Mouse (Mus musculus) MEL (cell line): ENCODE results near the gene Tgtp2. TPM values are rescaled to one million over a fixed set of nuclear protein-coding genes. Genes with fewer than 3 reads are reported as not detected.

Experiments used
- DNase-seq: peaks from one replicate; pipeline ENCODE4 v3.0.0; 2011; ENCODE audit warnings: low read depth, low spot score
- H3K27ac ChIP-seq: 2 replicates; pipeline ENCODE4 v1.5.1; 2012; ENCODE audit warnings: low read depth, mild to moderate bottlenecking, control low read depth, low read length, moderate library complexity; ENCODE audit not compliant: control insufficient read depth
- H3K27me3 ChIP-seq, 2 experiments: fragments of 150-350 bp in 1 of 2; sonication (generic) in 1 of 2; 2 replicates each; pipeline ENCODE4 v1.6.1; 2012; ENCODE audit warnings: low read length in 2 of 2, mild to moderate bottlenecking in 2 of 2, improper control_type of control experiment in 1 of 2, moderate library complexity in 1 of 2; ENCODE audit not compliant: insufficient read depth in 2 of 2, control insufficient read depth in 1 of 2
- H3K36me3 ChIP-seq, 2 experiments: 2 replicates each; pipeline ENCODE4 v1.6.1; 2012 to 2014; ENCODE audit warnings: low read length in 2 of 2, improper control_type of control experiment in 1 of 2, inconsistent platforms in 1 of 2, mild to moderate bottlenecking in 1 of 2; ENCODE audit not compliant: insufficient read depth in 2 of 2, control insufficient read depth in 1 of 2
- H3K4me1 ChIP-seq, 2 experiments: fragments of 150-350 bp in 1 of 2; sonication (generic) in 1 of 2; 2 replicates each; pipeline ENCODE4 v1.6.1; 2012; ENCODE audit warnings: low read length in 2 of 2, improper control_type of control experiment in 1 of 2, mild to moderate bottlenecking in 1 of 2; ENCODE audit not compliant: insufficient read depth in 2 of 2, control insufficient read depth in 1 of 2
- H3K4me3 ChIP-seq, 2 experiments: fragments of 150-350 bp in 1 of 2; sonication (generic) in 1 of 2; 2 replicates each; pipeline ENCODE4 v1.5.1; 2012; ENCODE audit warnings: low read depth in 2 of 2, low read length in 2 of 2, mild to moderate bottlenecking in 2 of 2, moderate library complexity in 2 of 2, control low read depth in 1 of 2, improper control_type of control experiment in 1 of 2; ENCODE audit not compliant: control insufficient read depth in 1 of 2, insufficient read depth in 1 of 2
- H3K79me2 ChIP-seq: 2 replicates; pipeline ENCODE4 v1.6.1; 2012; ENCODE audit warnings: mild to moderate bottlenecking, low read length, moderate library complexity; ENCODE audit not compliant: control insufficient read depth, poor library complexity, insufficient read depth
- H3K9ac ChIP-seq: 2 replicates; pipeline ENCODE4 v1.6.1; 2012; ENCODE audit warnings: low read depth, mild to moderate bottlenecking, control low read depth, low read length, moderate library complexity; ENCODE audit not compliant: control insufficient read depth, poor library complexity, severe bottlenecking
- H3K9me3 ChIP-seq: fragments of 150-350 bp; sonication (generic); replicated peaks from 2 replicates; pipeline ENCODE4 v1.6.1; 2012; ENCODE audit warnings: mild to moderate bottlenecking, low read length, improper control_type of control experiment, moderate library complexity; ENCODE audit not compliant: insufficient read depth
- BHLHE40 ChIP-seq: IDR thresholded peaks from 2 replicates; pipeline ENCODE4 v1.6.1; 2012; ENCODE audit warnings: low read depth, mild to moderate bottlenecking, inconsistent platforms, low read length, improper control_type of control experiment, borderline replicate concordance
- CHD2 ChIP-seq: IDR thresholded peaks from 2 replicates; pipeline ENCODE4 v1.6.1; 2011; ENCODE audit warnings: low read length, improper control_type of control experiment
- E2F4 ChIP-seq: IDR thresholded peaks from 2 replicates; pipeline ENCODE4 v1.6.1; 2011; ENCODE audit warnings: low read depth, low read length, improper control_type of control experiment, borderline replicate concordance
- ELF1 ChIP-seq: IDR thresholded peaks from 2 replicates; pipeline ENCODE4 v1.6.1; 2014; ENCODE audit warnings: low read depth, mild to moderate bottlenecking, inconsistent platforms, low read length, improper control_type of control experiment, moderate library complexity
- ETS1 ChIP-seq: IDR thresholded peaks from 2 replicates; pipeline ENCODE4 v1.6.1; 2012; ENCODE audit warnings: low read depth, mild to moderate bottlenecking, inconsistent platforms, low read length, improper control_type of control experiment, moderate library complexity
- GABPA ChIP-seq: IDR thresholded peaks from 2 replicates; pipeline ENCODE4 v1.6.1; 2012; ENCODE audit warnings: low read depth, mild to moderate bottlenecking, inconsistent platforms, low read length, improper control_type of control experiment, moderate library complexity
- GATA1 ChIP-seq: IDR thresholded peaks from 2 replicates; pipeline ENCODE4 v1.6.1; 2011; ENCODE audit warnings: low read depth, low read length, improper control_type of control experiment
- HCFC1 ChIP-seq: IDR thresholded peaks from 2 replicates; pipeline ENCODE4 v1.6.1; 2012; ENCODE audit warnings: low read depth, mild to moderate bottlenecking, inconsistent platforms, low read length, improper control_type of control experiment, moderate library complexity
- JUND ChIP-seq: IDR thresholded peaks from 2 replicates; pipeline ENCODE4 v1.6.1; 2011; ENCODE audit warnings: low read depth, mild to moderate bottlenecking, improper control_type of control experiment, low read length
- KAT2A ChIP-seq: conservative IDR thresholded peaks from 2 replicates; pipeline ENCODE4 v1.6.1; 2012; ENCODE audit warnings: low read depth, low read length, improper control_type of control experiment, inconsistent platforms
- MAFK ChIP-seq: IDR thresholded peaks from 2 replicates; pipeline ENCODE4 v1.6.1; 2011; ENCODE audit warnings: low read depth, mild to moderate bottlenecking, low read length, improper control_type of control experiment, borderline replicate concordance
- MAX ChIP-seq: IDR thresholded peaks from 2 replicates; pipeline ENCODE4 v1.6.1; 2011; ENCODE audit warnings: low read length, improper control_type of control experiment
- MAZ ChIP-seq: IDR thresholded peaks from 2 replicates; pipeline ENCODE4 v1.6.1; 2012; ENCODE audit warnings: low read depth, mild to moderate bottlenecking, inconsistent platforms, low read length, improper control_type of control experiment
- MXI1 ChIP-seq: IDR thresholded peaks from 2 replicates; pipeline ENCODE4 v1.6.1; 2011; ENCODE audit warnings: mild to moderate bottlenecking, low read depth, low read length, improper control_type of control experiment
- MYB ChIP-seq: IDR thresholded peaks from 2 replicates; pipeline ENCODE4 v1.6.1; 2011; ENCODE audit warnings: mild to moderate bottlenecking, low read depth, low read length, improper control_type of control experiment
- MYC ChIP-seq: IDR thresholded peaks from 2 replicates; pipeline ENCODE4 v1.6.1; 2011; ENCODE audit warnings: low read depth, mild to moderate bottlenecking, low read length, improper control_type of control experiment, moderate library complexity
- NELFE ChIP-seq: IDR thresholded peaks from 2 replicates; pipeline ENCODE4 v1.6.1; 2011; ENCODE audit warnings: low read depth, low read length, improper control_type of control experiment
- NRF1 ChIP-seq: IDR thresholded peaks from 2 replicates; pipeline ENCODE4 v1.6.1; 2014; ENCODE audit warnings: low read depth, mild to moderate bottlenecking, inconsistent platforms, low read length, improper control_type of control experiment, moderate library complexity; ENCODE audit not compliant: poor library complexity, insufficient read depth, severe bottlenecking
- POLR2A ChIP-seq, 2 experiments: IDR thresholded peaks; 2 replicates each; pipeline ENCODE4 v1.6.1; 2011 to 2012; ENCODE audit warnings: low read length in 2 of 2, mild to moderate bottlenecking in 2 of 2, control low read depth in 1 of 2, improper control_type of control experiment in 1 of 2, low read depth in 1 of 2, moderate library complexity in 1 of 2; ENCODE audit not compliant: control insufficient read depth in 1 of 2, insufficient read depth in 1 of 2, poor library complexity in 1 of 2
- POLR2AphosphoS2 ChIP-seq: IDR thresholded peaks from 2 replicates; pipeline ENCODE4 v1.6.1; 2011; ENCODE audit warnings: low read length, improper control_type of control experiment
- POLR2AphosphoS5 ChIP-seq: IDR thresholded peaks from 2 replicates; pipeline ENCODE4 v1.6.1; 2012; ENCODE audit warnings: low read depth, borderline replicate concordance, mild to moderate bottlenecking, inconsistent platforms, low read length, moderate library complexity, mixed read lengths
- RAD21 ChIP-seq: IDR thresholded peaks from 2 replicates; pipeline ENCODE4 v1.6.1; 2011; ENCODE audit warnings: mild to moderate bottlenecking, low read depth, low read length, improper control_type of control experiment
- RCOR1 ChIP-seq: IDR thresholded peaks from 2 replicates; pipeline ENCODE4 v1.6.1; 2012; ENCODE audit warnings: low read depth, mild to moderate bottlenecking, inconsistent platforms, low read length, improper control_type of control experiment
- SIN3A ChIP-seq: IDR thresholded peaks from 2 replicates; pipeline ENCODE4 v1.6.1; 2012; ENCODE audit warnings: low read length, improper control_type of control experiment, inconsistent platforms
- TAL1 ChIP-seq: IDR thresholded peaks from 2 replicates; pipeline ENCODE4 v1.6.1; 2012; ENCODE audit warnings: mild to moderate bottlenecking, inconsistent platforms, low read length, moderate library complexity, mixed read lengths
- TBP ChIP-seq: IDR thresholded peaks from 2 replicates; pipeline ENCODE4 v1.8.0; 2011; ENCODE audit warnings: low read depth, low read length, improper control_type of control experiment
- TCF12 ChIP-seq: IDR thresholded peaks from 2 replicates; pipeline ENCODE4 v1.6.1; 2014; ENCODE audit warnings: low read depth, mild to moderate bottlenecking, inconsistent platforms, low read length, improper control_type of control experiment, moderate library complexity
- UBTF ChIP-seq: IDR thresholded peaks from 2 replicates; pipeline ENCODE4 v1.6.1; 2012; ENCODE audit warnings: low read depth, mild to moderate bottlenecking, inconsistent platforms, low read length, improper control_type of control experiment, moderate library complexity, borderline replicate concordance; ENCODE audit not compliant: insufficient read depth
- USF1 ChIP-seq: IDR thresholded peaks from 2 replicates; pipeline ENCODE4 v1.6.1; 2014; ENCODE audit warnings: low read depth, mild to moderate bottlenecking, inconsistent platforms, low read length, improper control_type of control experiment, moderate library complexity
- USF2 ChIP-seq, 2 experiments: IDR thresholded peaks; 2 replicates each; pipeline ENCODE4 v1.6.1; 2011 to 2012; ENCODE audit warnings: improper control_type of control experiment in 2 of 2, low read length in 2 of 2, borderline replicate concordance in 1 of 2, inconsistent platforms in 1 of 2, low read depth in 1 of 2, mild to moderate bottlenecking in 1 of 2; ENCODE audit not compliant: insufficient read depth in 1 of 2
- ZC3H11A ChIP-seq: IDR thresholded peaks from 2 replicates; pipeline ENCODE4 v1.6.1; 2012; ENCODE audit warnings: low read depth, mild to moderate bottlenecking, inconsistent platforms, low read length, improper control_type of control experiment
- ZKSCAN1 ChIP-seq: IDR thresholded peaks from 2 replicates; pipeline ENCODE4 v1.6.1; 2012; ENCODE audit warnings: low read depth, mild to moderate bottlenecking, inconsistent platforms, low read length, improper control_type of control experiment, moderate library complexity
- ZNF384 ChIP-seq: IDR thresholded peaks from 2 replicates; pipeline ENCODE4 v1.6.1; 2012; ENCODE audit warnings: low read depth, mild to moderate bottlenecking, inconsistent platforms, low read length, improper control_type of control experiment
- polyA plus RNA-seq, 2 experiments: library from polyadenylated mRNA; stranded (reverse) in 1 of 2; unstranded in 1 of 2; fragments of >175 nt in 1 of 2; fragments of >200 nt in 1 of 2; gene quantifications; 2 replicates each; pipeline versions ENCODE4 v1.2.1 to v1.2.4; 2012; ENCODE audit warnings: low replicate concordance in 2 of 2, low read depth in 1 of 2; ENCODE audit not compliant: insufficient read length in 2 of 2, insufficient read depth in 1 of 2, missing spikeins in 1 of 2
- total RNA-seq: library from RNA; depleted of rRNA; stranded (reverse); fragments of 300-350 nt; gene quantifications from 2 replicates; pipeline ENCODE4 v1.2.3, GENCODE M21; 2012

Gene Tgtp2
- total and polyA plus RNA-seq, 3 experiments = 0.54 to 0.77 TPM; not detected in 1

DNA sequence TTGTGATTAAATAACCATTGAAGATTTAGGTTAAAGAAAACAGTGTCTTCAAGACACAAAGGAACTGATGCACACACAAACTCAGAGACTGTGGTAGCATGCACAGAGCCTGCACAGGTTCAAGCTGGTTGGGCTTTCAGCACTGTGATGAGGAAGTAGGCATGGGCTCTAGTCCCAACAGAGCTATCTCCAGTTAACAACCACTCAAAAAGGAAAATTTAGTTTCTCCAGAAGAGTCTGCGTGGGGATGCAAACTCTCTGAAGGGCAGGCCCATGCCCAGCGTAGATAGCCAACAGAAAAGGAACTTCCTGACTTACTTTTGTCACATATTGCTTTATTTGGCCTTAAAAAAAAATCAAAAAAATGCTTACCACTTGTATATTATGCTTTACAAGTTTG lies 28.8 kb upstream of the Tgtp2 start (continued):
- TF ChIP-seq ZC3H11A (no peak), MXI1 (peak; percentile 61; the same call in 1 of the 2 replicates), UBTF (no peak), TAL1 (no peak), HCFC1 (no peak), POLR2AphosphoS5 (no peak), TBP (no peak), POLR2AphosphoS2 (no peak), ZNF384 (0 out of 2 replicates have a peak, but pooled peaks have one; percentile 47), JUND (no peak), GABPA (no peak), RAD21 (no peak), ETS1 (no peak), POLR2A (IDR thresholded peaks at IDR 0.05; ENCODE audit: control insufficient read depth in 1 of 2, insufficient read depth in 1 of 2, low read depth in 1 of 2, low read length in 2 of 2, poor library complexity in 1 of 2) (no peak), E2F4 (no peak), ZKSCAN1 (no peak), MYB (no peak), RCOR1 (peak; percentile 33; the same call in 1 of the 2 replicates), NRF1 (peak; percentile 31; the same call in 1 of the 2 replicates), ELF1 (peak; percentile 72; the same call in 1 of the 2 replicates), MAFK (no peak), MAZ (no peak)

DNA sequence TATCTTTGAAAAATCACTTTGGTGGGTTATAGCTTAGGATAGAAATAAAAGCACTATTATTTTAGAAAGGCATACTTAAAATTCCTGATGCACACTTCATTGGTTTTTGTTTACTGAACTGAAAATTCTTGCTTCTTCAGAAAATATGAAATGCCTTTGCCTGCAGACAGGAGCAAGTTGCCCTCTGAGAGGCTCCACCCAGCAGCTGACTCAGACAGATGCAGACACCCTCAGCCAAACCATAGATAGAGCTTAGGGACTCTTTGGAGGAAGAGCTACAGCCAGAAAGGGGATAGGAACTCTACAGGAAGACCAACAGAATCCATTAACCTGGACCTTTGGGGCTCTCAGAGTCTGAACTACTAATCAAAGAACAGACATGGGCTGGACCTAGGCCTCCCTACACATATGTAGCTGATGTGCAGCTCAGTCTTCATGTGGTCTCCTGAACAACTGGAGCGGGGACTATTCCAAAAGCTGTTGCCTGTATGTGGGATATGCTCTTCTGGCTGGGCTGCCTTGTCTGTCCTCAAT lies 28.1 kb upstream of the Tgtp2 start:
- Histone ChIP-seq H3K9ac (peak overlapping the region; percentile 1), H3K36me3 (peaks cover 6 to 50% of the 10 kb centered on the region in 2 experiments; a peak in 3 of 4 replicates), H3K27ac (peak overlapping the region; percentile 66), H3K79me2 (no peaks in the 10 kb centered on the region), H3K4me3 (no peak overlapping the region), H3K27me3 (no peaks in the 10 kb centered on the region), H3K4me1 (peaks cover 42 to 47% of the 10 kb centered on the region in 2 experiments), H3K9me3 (no peaks in the 10 kb centered on the region)
- peak; percentile 63 for DNase-seq
- TF ChIP-seq JUND (no peak), ZKSCAN1 (no peak), MAZ (no peak), ZC3H11A (no peak), CHD2 (no peak), MXI1 (no peak), NELFE (no peak), HCFC1 (no peak), NRF1 (no peak), ZNF384 (no peak), BHLHE40 (no peak), GABPA (no peak), TBP (no peak), KAT2A (no peak), MYC (no peak), RCOR1 (no peak), TCF12 (0 out of 2 replicates have a peak, but pooled peaks have one; percentile 6), USF2 (IDR thresholded peaks at IDR 0.05; ENCODE audit: borderline replicate concordance in 1 of 2, insufficient read depth in 1 of 2, low read depth in 1 of 2, low read length in 2 of 2) (no peak), SIN3A (no peak), GATA1 (0 out of 2 replicates have a peak, but pooled peaks have one; percentile 5), MAX (0 out of 2 replicates have a peak, but pooled peaks have one; percentile 12), MAFK (no peak), USF1 (no peak), MYB (no peak)
